Mouse (Mus musculus) stomach, postnatal 0 days (tissue): ENCODE measurements around the gene Arl13b.

Experiments used
- CTCF ChIP-seq: IDR thresholded peaks from 2 replicates; pipeline ENCODE4 v1.5.1; 2016; ENCODE audit warnings: antibody characterized with exemption, low read depth, mild to moderate bottlenecking, moderate library complexity
- EP300 ChIP-seq: optimal IDR thresholded peaks from 2 replicates; pipeline ENCODE3; 2016; ENCODE audit warnings: antibody characterized with exemption

DNA sequence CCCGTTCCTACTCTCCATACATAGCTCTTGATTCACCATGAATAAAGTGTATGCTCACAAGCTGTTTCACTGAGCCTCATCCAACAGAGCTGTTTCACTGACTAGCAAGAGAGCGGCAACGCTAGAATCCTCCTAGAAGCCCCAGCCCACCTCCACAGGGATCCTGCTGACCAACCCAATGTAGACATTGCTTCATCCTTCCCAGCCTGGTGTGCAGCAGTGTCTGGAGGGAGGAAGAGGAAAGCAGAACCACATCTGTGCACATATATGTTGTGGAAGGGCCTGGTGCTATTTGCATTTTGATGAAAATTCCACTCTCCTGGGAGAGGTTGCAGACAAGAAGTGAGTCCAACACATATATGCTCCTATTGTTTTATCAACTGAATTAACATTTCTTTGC lies 42.2 kb downstream of the Arl13b start:
- TF ChIP-seq CTCF (no peak), EP300 (no peak)
